Mouse (Mus musculus): ENCODE measurements around the gene Rmnd5b. TPM values are rescaled to one million over a fixed set of nuclear protein-coding genes. Genes with fewer than 3 reads are reported as not detected.
A peak's percentile ranks its signal among the peaks of the same experiment; 100 is the strongest.

Gene Rmnd5b
- total and polyA plus RNA-seq, 3 experiments = 41.1 to 59.5 (median 46.7) TPM

DNA sequence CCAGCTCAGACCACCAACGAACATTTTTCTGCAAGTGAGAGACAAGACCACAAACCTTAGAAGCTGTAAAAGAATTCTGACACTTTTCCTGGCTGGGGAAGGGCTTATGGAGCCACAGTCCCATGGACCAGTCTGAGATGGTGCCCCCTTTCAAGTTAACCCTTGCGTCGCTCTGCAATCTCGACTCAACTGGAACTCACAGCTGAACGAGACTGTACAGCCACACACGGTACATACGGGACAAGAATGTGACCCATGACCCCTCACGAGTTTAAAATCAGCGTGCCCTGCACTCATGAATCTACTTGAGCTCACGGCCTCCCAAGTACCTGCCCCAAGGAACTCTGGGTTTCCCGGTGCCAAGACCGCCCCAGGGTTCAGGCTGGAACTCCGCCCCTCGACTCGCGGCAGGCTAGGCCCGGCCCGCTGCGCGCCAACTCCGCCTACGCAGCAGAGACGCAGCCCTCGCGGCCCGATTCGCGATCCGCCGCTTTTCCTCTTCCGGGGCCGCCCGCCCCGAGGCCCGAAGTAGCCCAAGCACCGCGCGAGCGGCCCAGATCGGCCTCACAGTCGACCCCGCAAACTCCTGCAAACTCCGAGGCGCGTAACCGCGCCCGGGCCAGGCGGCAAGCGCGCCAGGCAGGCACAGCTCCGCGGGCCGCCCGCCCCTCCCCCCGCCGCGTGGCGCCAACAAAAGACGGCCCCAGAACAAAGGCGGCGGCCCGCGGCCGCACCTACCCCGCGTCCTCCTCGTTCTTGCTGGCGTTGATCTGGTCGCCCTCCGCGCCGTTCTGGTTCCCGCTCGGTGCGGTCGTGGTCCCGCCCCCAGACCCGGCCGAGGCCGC is 29.9 kb downstream of the Rmnd5b start:
- Histone ChIP-seq H3K27ac (ENCODE audit: insufficient read depth, low read depth) (peak overlapping the region; percentile 79), H3K4me1 (ENCODE audit: control insufficient read depth in 1 of 2, insufficient read depth in 2 of 2) (peaks cover 6 to 54% of the 10 kb centered on the region in 2 experiments), H3K79me2 (replicated peaks; ENCODE audit: control insufficient read depth, extremely low read depth, insufficient read depth, poor library complexity, severe bottlenecking) (peaks cover 55% of the 10 kb centered on the region), H3K9me3 (replicated peaks; ENCODE audit: low read length) (no peaks in the 10 kb centered on the region), H3K27me3 (replicated peaks) (no peaks in the 10 kb centered on the region), H3K4me3 (replicated peaks in 1 of 3; ENCODE audit: low read depth in 2 of 3, low read length in 2 of 3, poor library complexity in 1 of 3) (peak overlapping the region; percentile 88 to 99 (median 97)), H3K4me2 (ENCODE audit: insufficient read depth, low read depth, poor library complexity, severe bottlenecking) (peak overlapping the region; percentile 84), H3K9ac (ENCODE audit: insufficient read depth, low read depth) (peak overlapping the region; percentile 94), H3K36me3 (replicated peaks in 1 of 2; ENCODE audit: control insufficient read depth in 1 of 2, insufficient read depth in 1 of 2, low read length in 1 of 2) (peaks cover 44 to 51% of the 10 kb centered on the region in 2 experiments)
- peak; percentile 57; the same call in 1 of the 2 replicates for TF ChIP-seq MYC (IDR thresholded peaks at IDR 0.05; ENCODE audit: low read depth, low read length)
- TF ChIP-seq E2F4 (IDR thresholded peaks at IDR 0.05; ENCODE audit: insufficient replicate concordance, low read depth, low read length) = no peak
- no peak for TF ChIP-seq MAZ (IDR thresholded peaks at IDR 0.05; ENCODE audit: low read depth, low read length)
- no peak for TF ChIP-seq MAX (IDR thresholded peaks at IDR 0.05; ENCODE audit: low read length)
- no peak for TF ChIP-seq MAFK (IDR thresholded peaks at IDR 0.05; ENCODE audit: insufficient replicate concordance, low read length)
- peak; percentile 86 for TF ChIP-seq ELF1 (IDR thresholded peaks at IDR 0.05; ENCODE audit: low read depth, low read length)
- no peak for TF ChIP-seq ZC3H11A (IDR thresholded peaks at IDR 0.05; ENCODE audit: low read depth, low read length)
- TF ChIP-seq SIN3A (IDR thresholded peaks at IDR 0.05; ENCODE audit: low read length) = peak; percentile 83
- peak; percentile 80 for TF ChIP-seq NRF1 (IDR thresholded peaks at IDR 0.05; ENCODE audit: low read depth, low read length)
- no peak for TF ChIP-seq JUN (IDR thresholded peaks at IDR 0.05; ENCODE audit: insufficient read depth, low read depth, low read length)
- TF ChIP-seq RCOR1 (conservative IDR thresholded peaks at IDR 0.05; ENCODE audit: low read depth, low read length) = no peak
- TF ChIP-seq RAD21 (IDR thresholded peaks at IDR 0.05; ENCODE audit: low read depth, low read length) = no peak
- TF ChIP-seq ZNF384 (IDR thresholded peaks at IDR 0.05; ENCODE audit: low read depth, low read length) = no peak
- peak; percentile 92 for TF ChIP-seq MXI1 (IDR thresholded peaks at IDR 0.05; ENCODE audit: low read depth, low read length)
- no peak; the same call in 1 of the 2 replicates for TF ChIP-seq NELFE (IDR thresholded peaks at IDR 0.05; ENCODE audit: low read depth, low read length)
- TF ChIP-seq GABPA (IDR thresholded peaks at IDR 0.05; ENCODE audit: insufficient replicate concordance, low read depth, low read length) = no peak
- TF ChIP-seq TCF12 (IDR thresholded peaks at IDR 0.05; ENCODE audit: low read depth, low read length) = peak; percentile 69; the same call in 1 of the 2 replicates
- TF ChIP-seq HCFC1 (IDR thresholded peaks at IDR 0.05; ENCODE audit: low read depth, low read length) = peak; percentile 74
- TF ChIP-seq SMC3 (IDR thresholded peaks at IDR 0.05; ENCODE audit: low read depth, low read length) = no peak
- TF ChIP-seq USF2 (conservative IDR thresholded peaks at IDR 0.05; ENCODE audit: low read depth, low read length) = no peak
- TF ChIP-seq TBP (conservative IDR thresholded peaks at IDR 0.05; ENCODE audit: low read depth, low read length) = 0 out of 2 replicates have a peak, but pooled peaks have one; percentile 16
- TF ChIP-seq CHD2 (IDR thresholded peaks at IDR 0.05; ENCODE audit: low read length) = peak; percentile 10; the same call in 1 of the 2 replicates
- 0 out of 2 replicates have a peak, but pooled peaks have one; percentile 55 for TF ChIP-seq KAT2A (IDR thresholded peaks at IDR 0.05; ENCODE audit: insufficient replicate concordance, low read length)
- peak; percentile 64 for TF ChIP-seq POLR2A (IDR thresholded peaks at IDR 0.05; ENCODE audit: low read depth, low read length)
- TF ChIP-seq ETS1 (conservative IDR thresholded peaks at IDR 0.05; ENCODE audit: low read depth, low read length) = no peak
- peak; percentile 60; the same call in 1 of the 2 replicates for TF ChIP-seq ZMIZ1 (IDR thresholded peaks at IDR 0.05; ENCODE audit: low read depth, low read length)
- TF ChIP-seq POLR2AphosphoS2 (IDR thresholded peaks at IDR 0.05; ENCODE audit: low read depth, low read length) = peak; percentile 74; the same call in 1 of the 2 replicates
- no peak; the same call in 1 of the 2 replicates for TF ChIP-seq MEF2A (IDR thresholded peaks at IDR 0.05; ENCODE audit: borderline replicate concordance, low read depth, low read length)
- TF ChIP-seq BHLHE40 (IDR thresholded peaks at IDR 0.05; ENCODE audit: low read depth, low read length) = no peak
- no peak for TF ChIP-seq CTCF (conservative IDR thresholded peaks at IDR 0.05 in 1 of 2, IDR thresholded peaks at IDR 0.05 in 1 of 2; ENCODE audit: low read depth in 2 of 2, low read length in 2 of 2)
- no peak for TF ChIP-seq UBTF (IDR thresholded peaks at IDR 0.05; ENCODE audit: low read depth, low read length)
- TF ChIP-seq IRF4 (IDR thresholded peaks at IDR 0.05; ENCODE audit: low read depth, low read length) = peak; percentile 18
- TF ChIP-seq JUND (conservative IDR thresholded peaks at IDR 0.05; ENCODE audit: low read depth, low read length) = no peak
- TF ChIP-seq CHD1 (IDR thresholded peaks at IDR 0.05; ENCODE audit: low read depth, low read length) = 0 out of 2 replicates have a peak, but pooled peaks have one; percentile 38
- no peak for TF ChIP-seq ZKSCAN1 (IDR thresholded peaks at IDR 0.05; ENCODE audit: borderline replicate concordance, low read depth, low read length)
- TF ChIP-seq USF1 (IDR thresholded peaks at IDR 0.05; ENCODE audit: low read depth, low read length) = no peak
- no peak for TF ChIP-seq PAX5 (IDR thresholded peaks at IDR 0.05; ENCODE audit: low read length)
- TF ChIP-seq EP300 (IDR thresholded peaks at IDR 0.05; ENCODE audit: low read length) = no peak
- dilution Hi-C loops (cut with MboI; ENCODE audit: extremely low pct_ligation_motif_present, extremely low pct_unique_long_range_greater_than_20kb, low sequenced_read_pairs) (no loop called here), in situ Hi-C loops (cut with MboI; ENCODE audit: low pct_ligation_motif_present, low pct_unique_long_range_greater_than_20kb, low sequenced_read_pairs) (no loop called here)
- peak; percentile 80 for DNase-seq (ENCODE audit: extremely low read depth)

Measured in CH12.LX (cell line).